Mouse (Mus musculus) G1E (cell line): ENCODE results near the gene Tmem240. TPM values are rescaled to one million over a fixed set of nuclear protein-coding genes. Genes with fewer than 3 reads are reported as not detected.

Source experiments
- ATAC-seq: 2 replicates; pipeline ENCODE4 v1.8.0; 2016; ENCODE audit warnings: mild to moderate bottlenecking; ENCODE audit not compliant: insufficient number of reproducible peaks, poor library complexity, low FRiP score, severe bottlenecking; ENCODE audit errors: extremely low read depth
- DNase-seq: peaks from one replicate; pipeline ENCODE4 v3.0.0; 2012; ENCODE audit warnings: low spot score
- H3K27me3 ChIP-seq: 2 replicates; pipeline ENCODE4 v1.6.1; 2012; ENCODE audit warnings: mild to moderate bottlenecking, low read length, inconsistent platforms; ENCODE audit not compliant: insufficient read depth
- H3K36me3 ChIP-seq: replicated peaks from 2 replicates; pipeline ENCODE3; 2012; ENCODE audit warnings: mild to moderate bottlenecking, inconsistent platforms
- H3K4me1 ChIP-seq: 2 replicates; pipeline ENCODE4 v1.6.1; 2012; ENCODE audit warnings: low read depth, low read length, inconsistent platforms, mixed read lengths; ENCODE audit not compliant: insufficient read depth
- H3K4me3 ChIP-seq: 2 replicates; pipeline ENCODE4 v1.5.1; 2012; ENCODE audit warnings: low read depth, mild to moderate bottlenecking, inconsistent platforms, low read length, moderate library complexity, mixed read lengths
- H3K9me3 ChIP-seq: replicated peaks from 2 replicates; pipeline ENCODE4 v1.6.1; 2012; ENCODE audit warnings: inconsistent platforms
- CTCF ChIP-seq: IDR thresholded peaks from 2 replicates; pipeline ENCODE4 v1.5.1; 2012; ENCODE audit warnings: low read depth, low read length, inconsistent platforms, mixed read lengths
- GATA1 ChIP-seq: IDR thresholded peaks from 2 replicates; pipeline ENCODE4 v1.6.1; 2012; ENCODE audit warnings: borderline replicate concordance, low read length, inconsistent platforms, mixed read lengths
- GATA2 ChIP-seq: IDR thresholded peaks from 2 replicates; pipeline ENCODE4 v1.6.1; 2012; ENCODE audit warnings: low read depth, low read length, inconsistent platforms, borderline replicate concordance
- POLR2AphosphoS5 ChIP-seq: IDR thresholded peaks from 2 replicates; pipeline ENCODE4 v1.6.1; 2012; ENCODE audit warnings: low read depth, low read length, inconsistent platforms; ENCODE audit not compliant: insufficient replicate concordance
- TAL1 ChIP-seq: conservative IDR thresholded peaks from 2 replicates; pipeline ENCODE4 v1.6.1; 2012; ENCODE audit warnings: low read depth, low read length, inconsistent platforms, mixed read lengths
- polyA plus RNA-seq: library from polyadenylated mRNA; stranded (reverse); fragments of >175 nt; gene quantifications from 2 replicates; pipeline ENCODE4 v1.2.3, GENCODE M21; 2012
- total RNA-seq, 2 experiments: library from RNA; stranded (forward) in 1 of 2; stranded (reverse) in 1 of 2; fragments of 200-1000 nt in 1 of 2; fragments of >200 nt in 1 of 2; fragmentation: Nextera tagmentation in 1 of 2; gene quantifications; 2 replicates each; pipeline ENCODE4 v1.2.3; 2014 to 2017

Tmem240 gene
- total and polyA plus RNA-seq, 3 experiments: 0.55 to 0.98 (median 0.68) TPM

DNA sequence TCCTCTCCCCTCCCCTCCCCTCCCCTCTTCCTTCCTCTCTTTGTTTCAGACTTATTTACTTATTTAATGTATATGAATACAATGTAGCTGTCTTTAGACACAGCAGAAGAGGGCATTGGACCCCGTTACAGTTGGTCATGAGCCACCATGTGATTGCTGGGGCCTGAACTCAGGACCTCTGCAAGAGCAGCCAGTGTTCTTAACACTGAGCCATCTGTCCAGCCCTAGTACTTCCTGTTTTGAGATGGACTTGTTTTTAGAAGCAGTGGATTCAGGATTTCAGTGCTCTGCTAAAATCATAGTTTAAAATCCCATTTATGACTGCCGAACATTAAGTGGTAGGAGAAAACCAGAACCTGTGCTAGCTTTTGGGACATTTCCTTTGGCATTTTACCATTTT, 26.0 kb upstream of the Tmem240 start:
- no peak overlapping the region for H3K4me3 ChIP-seq
- H3K9me3 ChIP-seq: no peaks in the 10 kb centered on the region
- H3K27me3 ChIP-seq: no peaks in the 10 kb centered on the region
- H3K4me1 ChIP-seq: peaks cover 55% of the 10 kb centered on the region
- TF ChIP-seq GATA2 (no peak), POLR2AphosphoS5 (no peak), TAL1 (no peak), CTCF (no peak), GATA1 (no peak)
- peaks cover 46% of the 10 kb centered on the region for H3K36me3 ChIP-seq
- ATAC-seq (no peak), DNase-seq (no peak)

DNA sequence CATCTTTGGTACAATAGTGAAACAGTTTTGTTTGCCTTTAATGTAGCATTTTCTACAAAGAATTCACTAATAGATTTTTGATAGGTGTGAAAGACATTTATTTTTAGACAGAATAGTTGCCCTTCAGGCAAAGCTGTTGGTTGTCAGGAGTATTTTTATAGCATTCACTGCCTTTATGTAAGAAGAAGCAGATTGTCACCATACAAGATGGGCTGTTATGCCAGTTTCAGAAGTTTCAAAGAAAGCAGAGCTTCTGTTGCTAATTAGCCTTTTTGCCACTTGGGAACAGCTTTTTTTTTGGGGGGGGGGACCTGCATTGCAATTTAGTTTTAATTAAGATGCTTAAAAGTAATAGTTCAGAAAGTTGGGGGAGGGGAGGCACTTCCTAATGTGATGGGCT, 25.6 kb upstream of the Tmem240 start:
- DNase-seq (no peak), ATAC-seq (no peak)
- Histone ChIP-seq H3K9me3 (no peaks in the 10 kb centered on the region), H3K4me1 (peaks cover 55% of the 10 kb centered on the region), H3K36me3 (peaks cover 50% of the 10 kb centered on the region), H3K4me3 (no peak overlapping the region), H3K27me3 (no peaks in the 10 kb centered on the region)
- no peak for TF ChIP-seq GATA1
- no peak for TF ChIP-seq TAL1
- no peak for TF ChIP-seq GATA2
- TF ChIP-seq CTCF: no peak
- TF ChIP-seq POLR2AphosphoS5: no peak

DNA sequence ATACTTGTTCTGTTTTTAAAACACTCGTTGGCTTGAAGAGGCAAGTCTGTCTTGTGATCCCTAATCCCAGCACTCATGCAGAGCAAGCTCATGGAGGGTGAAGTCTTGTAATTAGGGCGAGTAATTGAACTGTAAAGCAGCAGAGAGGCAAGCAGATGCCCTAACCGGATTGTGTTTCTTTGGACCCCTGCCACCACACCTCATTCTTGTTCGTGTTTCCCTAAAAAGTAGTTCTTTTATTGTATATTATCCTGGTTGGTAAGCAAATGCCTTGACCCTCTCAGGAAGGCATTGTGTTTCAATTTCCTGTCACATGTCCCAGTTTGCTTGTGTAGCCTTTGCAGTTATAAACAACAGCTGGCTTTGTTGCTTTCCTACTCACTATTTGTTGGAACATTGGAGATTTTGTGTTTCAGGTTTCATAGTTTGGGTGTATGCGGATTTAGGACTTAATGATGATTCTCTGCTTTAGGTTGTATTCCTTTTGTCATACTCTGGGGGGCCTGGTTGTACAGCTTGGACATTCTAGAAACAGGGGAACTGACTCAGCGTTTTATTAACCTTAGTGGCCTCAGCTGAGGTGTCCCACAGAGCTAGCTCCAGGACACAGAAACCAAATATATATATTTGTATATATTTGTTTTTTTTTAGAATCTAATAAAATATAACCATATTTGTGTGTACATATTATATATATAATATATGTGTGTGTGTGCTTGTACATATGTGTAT, 23.9 kb upstream of the Tmem240 start:
- no peak for TF ChIP-seq GATA2
- TF ChIP-seq POLR2AphosphoS5: no peak
- TF ChIP-seq GATA1: no peak
- TF ChIP-seq TAL1: no peak
- no peak for TF ChIP-seq CTCF
- DNase-seq (no peak), ATAC-seq (peak; percentile 51; the same call in 1 of the 2 replicates)
- Histone ChIP-seq H3K27me3 (no peaks in the 10 kb centered on the region), H3K4me1 (peaks cover 58% of the 10 kb centered on the region), H3K9me3 (no peaks in the 10 kb centered on the region), H3K36me3 (peaks cover 66% of the 10 kb centered on the region), H3K4me3 (no peak overlapping the region; the same call in 1 of the 2 replicates)

DNA sequence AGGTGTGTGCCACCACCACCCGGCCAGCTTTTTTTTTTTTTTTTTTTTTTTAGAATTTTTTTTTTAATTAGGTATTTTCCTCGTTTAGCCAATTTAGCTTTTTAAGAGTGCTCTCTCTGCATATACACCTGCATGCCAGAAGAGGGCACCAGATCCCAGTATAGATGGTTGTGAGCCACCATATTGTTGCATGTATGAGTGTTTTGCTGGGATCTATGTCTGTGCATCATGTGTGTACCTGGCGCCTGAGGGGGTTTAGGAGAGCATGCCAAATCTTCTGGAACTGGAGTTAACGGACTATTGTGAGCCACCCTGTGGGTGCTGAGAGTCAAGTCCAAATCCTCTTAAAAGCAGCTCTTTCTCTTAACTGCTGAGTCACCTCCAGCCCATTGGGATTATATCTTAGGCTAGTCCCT, 12.9 kb upstream of the Tmem240 start:
- peaks cover 7% of the 10 kb centered on the region; the same call in 1 of the 2 replicates for H3K4me1 ChIP-seq
- no peak overlapping the region for H3K4me3 ChIP-seq
- DNase-seq (no peak), ATAC-seq (no peak)
- no peaks in the 10 kb centered on the region for H3K27me3 ChIP-seq
- H3K9me3 ChIP-seq: no peaks in the 10 kb centered on the region
- H3K36me3 ChIP-seq: peaks cover 82% of the 10 kb centered on the region
- TF ChIP-seq POLR2AphosphoS5 (no peak), TAL1 (no peak), GATA2 (no peak), GATA1 (no peak), CTCF (peak; percentile 50)

DNA sequence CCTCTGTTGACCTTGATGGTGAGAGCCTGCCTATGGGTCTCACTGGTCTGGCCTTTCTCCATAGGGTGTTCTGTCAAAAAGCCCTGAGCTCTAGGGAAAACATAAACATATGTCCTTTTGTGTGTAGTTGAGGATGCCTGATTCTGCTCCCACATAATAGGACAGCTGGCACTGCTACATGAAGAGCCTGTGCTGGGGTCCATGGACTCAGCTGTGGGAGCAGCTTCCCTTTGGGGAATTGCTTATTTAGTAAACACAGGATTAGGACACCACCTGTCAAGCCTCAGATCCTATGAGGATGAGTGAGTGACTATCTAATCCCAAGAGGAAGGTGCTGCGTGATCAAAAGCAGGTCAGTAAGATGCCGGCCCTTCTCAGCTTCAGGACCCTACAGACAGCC, 6.6 kb upstream of the Tmem240 start:
- no peak for TF ChIP-seq POLR2AphosphoS5
- TF ChIP-seq GATA1: no peak
- TF ChIP-seq TAL1: no peak
- no peak for TF ChIP-seq CTCF
- TF ChIP-seq GATA2: no peak
- H3K4me1 ChIP-seq: peaks cover 11% of the 10 kb centered on the region; the same call in 1 of the 2 replicates
- no peaks in the 10 kb centered on the region for H3K9me3 ChIP-seq
- H3K27me3 ChIP-seq: no peaks in the 10 kb centered on the region
- H3K4me3 ChIP-seq: no peak overlapping the region
- DNase-seq: no peak
- peaks cover 93% of the 10 kb centered on the region for H3K36me3 ChIP-seq
- ATAC-seq: no peak

DNA sequence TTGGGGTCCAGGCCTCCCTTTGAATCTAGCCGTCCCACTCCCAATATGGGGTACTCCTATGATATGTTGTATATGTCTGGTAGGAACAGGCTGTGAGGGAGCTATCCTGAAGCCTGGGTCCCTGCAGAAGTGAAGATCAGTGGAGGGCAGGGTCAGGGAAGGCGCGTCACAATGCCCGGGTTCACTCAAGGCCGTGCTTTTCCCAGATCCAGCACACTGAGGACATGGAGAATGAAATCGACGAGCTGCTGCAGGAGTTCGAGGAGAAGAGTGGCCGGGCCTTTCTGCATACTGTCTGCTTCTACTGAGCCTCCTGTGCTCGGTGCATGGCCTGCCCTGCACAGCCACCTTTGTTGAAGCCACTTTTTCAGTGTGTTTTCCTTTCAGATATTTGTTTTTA, 1.3 kb upstream of the Tmem240 start:
- Histone ChIP-seq H3K4me1 (peaks cover 40% of the 10 kb centered on the region), H3K4me3 (no peak overlapping the region), H3K27me3 (no peaks in the 10 kb centered on the region), H3K9me3 (no peaks in the 10 kb centered on the region), H3K36me3 (peaks cover 89% of the 10 kb centered on the region)
- DNase-seq: no peak
- TF ChIP-seq GATA2: no peak
- TF ChIP-seq CTCF: no peak
- TF ChIP-seq GATA1: no peak
- TF ChIP-seq TAL1: no peak
- no peak for ATAC-seq
